Mouse (Mus musculus): ENCODE data around the gene Lrrc1.

DNA sequence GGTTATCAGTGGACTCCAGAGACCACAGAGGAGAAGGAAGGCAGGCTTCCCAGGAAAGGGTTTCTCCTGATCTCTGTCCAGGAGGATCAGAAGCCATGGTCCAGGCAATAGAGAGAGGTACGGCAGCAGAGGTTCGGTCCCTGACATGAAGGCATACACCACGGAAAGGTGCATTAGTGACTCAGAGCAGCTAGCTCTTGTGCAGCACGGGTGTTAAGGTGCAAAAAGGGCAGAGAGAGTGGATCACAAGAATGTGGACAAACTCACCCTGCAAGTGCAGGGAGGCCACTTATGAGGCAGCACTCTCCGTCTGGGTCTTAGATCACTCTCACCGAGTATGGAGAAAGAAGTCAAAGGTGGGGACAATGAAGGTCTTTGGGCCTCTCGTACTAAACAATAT lies 7.8 kb downstream of the Lrrc1 start:
- TF ChIP-seq CTCF (IDR thresholded peaks at IDR 0.05; ENCODE audit: control insufficient read depth, insufficient read depth, insufficient read length), result no peak
- no peak for TF ChIP-seq MYOG (IDR thresholded peaks at IDR 0.05; ENCODE audit: control insufficient read depth, extremely low read depth, insufficient read length)
- no peak for TF ChIP-seq MAX (IDR thresholded peaks at IDR 0.05)
